Mouse (Mus musculus) ES-E14 (cell line): ENCODE data around the gene Olfml2a. TPM values are rescaled to one million over a fixed set of nuclear protein-coding genes. Genes with fewer than 3 reads are reported as not detected.

Experiments
- DNase-seq: peaks from one replicate; pipeline ENCODE4 v3.0.0-alpha.2; 2013; ENCODE audit warnings: low read depth, low spot score
- H3K27ac ChIP-seq: 2 replicates; pipeline ENCODE4 v1.5.1; 2012; ENCODE audit warnings: low read depth, mild to moderate bottlenecking, low read length, moderate library complexity, mixed read lengths; ENCODE audit not compliant: poor library complexity, insufficient read depth, severe bottlenecking
- H3K36me3 ChIP-seq: 2 replicates; pipeline ENCODE4 v1.6.1; 2012; ENCODE audit warnings: mild to moderate bottlenecking, low read length, moderate library complexity, mixed read lengths; ENCODE audit not compliant: control insufficient read depth, poor library complexity, insufficient read depth, severe bottlenecking
- H3K4me1 ChIP-seq, 2 experiments: fragments of 150-350 bp in 1 of 2; sonication (generic) in 1 of 2; 2 replicates each; pipeline ENCODE4 v1.6.1; 2012; ENCODE audit warnings: low read length in 2 of 2, mild to moderate bottlenecking in 1 of 2, mixed read lengths in 1 of 2; ENCODE audit not compliant: control insufficient read depth in 2 of 2, insufficient read depth in 2 of 2, poor library complexity in 1 of 2
- H3K4me3 ChIP-seq, 2 experiments: fragments of 150-350 bp in 1 of 2; sonication (generic) in 1 of 2; 2 replicates each; pipeline ENCODE4 v1.5.1; 2012; ENCODE audit warnings: low read length in 2 of 2, low read depth in 1 of 2, mild to moderate bottlenecking in 1 of 2, mixed read lengths in 1 of 2; ENCODE audit not compliant: insufficient read depth in 1 of 2, poor library complexity in 1 of 2, severe bottlenecking in 1 of 2
- H3K9ac ChIP-seq: 2 replicates; pipeline ENCODE4 v1.6.1; 2012; ENCODE audit warnings: low read depth, mild to moderate bottlenecking, low read length, mixed read lengths; ENCODE audit not compliant: poor library complexity, insufficient read depth, severe bottlenecking
- H3K9me3 ChIP-seq: fragments of 150-350 bp; sonication (generic); 2 replicates; pipeline ENCODE4 v1.6.1; 2012; ENCODE audit warnings: low read depth, mild to moderate bottlenecking, low read length; ENCODE audit not compliant: control insufficient read depth, insufficient read depth
- CHD2 ChIP-seq: IDR thresholded peaks from 2 replicates; pipeline ENCODE4 v1.6.1; 2014; ENCODE audit warnings: mild to moderate bottlenecking, low read depth, low read length, inconsistent platforms
- HCFC1 ChIP-seq: IDR thresholded peaks from 2 replicates; pipeline ENCODE4 v1.6.1; 2012; ENCODE audit warnings: low read length, inconsistent platforms, borderline replicate concordance; ENCODE audit not compliant: insufficient read depth
- MAFK ChIP-seq: IDR thresholded peaks from 2 replicates; pipeline ENCODE4 v1.6.1; 2014; ENCODE audit warnings: mild to moderate bottlenecking, low read depth, low read length, inconsistent platforms; ENCODE audit not compliant: insufficient read depth
- ZC3H11A ChIP-seq: IDR thresholded peaks from 2 replicates; pipeline ENCODE4 v1.6.1; 2012; ENCODE audit warnings: low read depth, mild to moderate bottlenecking, inconsistent platforms, low read length, borderline replicate concordance
- ZNF384 ChIP-seq: IDR thresholded peaks from 2 replicates; pipeline ENCODE4 v1.6.1; 2012; ENCODE audit warnings: low read depth, low read length, inconsistent platforms
- in situ Hi-C, 2 experiments: fragments of 600-800 bp; cut with MboI; formaldehyde crosslinking; loops; one replicate each; pipeline ENCODE4 v1.15.1; 2025; ENCODE audit warnings: low sequenced_read_pairs in 2 of 2, inconsistent platforms in 1 of 2; ENCODE audit not compliant: unreplicated experiment in 2 of 2
- total RNA-seq: library from RNA; depleted of rRNA; stranded (reverse); fragments of 300-350 nt; gene quantifications from 2 replicates; pipeline ENCODE4 v1.2.3, GENCODE M21; 2012

Gene Olfml2a
- total RNA-seq, 1 experiment: 0.27 TPM

DNA sequence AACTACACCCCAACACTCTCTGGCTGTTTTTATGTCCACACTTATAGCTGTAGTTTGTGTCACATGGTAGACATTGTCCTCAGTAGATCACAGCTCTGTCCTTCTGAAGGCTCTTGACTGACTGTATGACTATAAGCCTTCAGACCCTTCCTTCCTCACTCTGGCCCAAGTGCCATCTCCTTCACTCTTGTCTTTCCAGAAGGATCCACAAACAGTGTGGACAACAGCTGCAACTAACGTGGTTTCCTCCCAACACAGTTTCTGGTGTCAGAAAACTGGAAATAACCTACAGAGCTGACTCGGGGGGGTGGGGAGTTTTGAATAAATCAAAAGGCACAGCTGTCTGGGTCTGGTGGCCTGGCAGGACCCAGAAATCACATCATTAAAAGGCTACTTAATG, 24.3 kb downstream of the Olfml2a start:
- no peak for DNase-seq
- in situ Hi-C loops: no loop called here
- Histone ChIP-seq H3K9me3 (no peaks in the 10 kb centered on the region), H3K4me1 (no peaks in the 10 kb centered on the region), H3K36me3 (no peaks in the 10 kb centered on the region), H3K9ac (no peak overlapping the region), H3K4me3 (no peak overlapping the region), H3K27ac (no peak overlapping the region)
- TF ChIP-seq ZC3H11A (no peak), ZNF384 (no peak), MAFK (no peak), HCFC1 (no peak), CHD2 (no peak)

GRCm38 (mm10) chr2:38957671-38958223, 26.0 kb downstream of the Olfml2a start:
- in situ Hi-C loops: no loop called here
- H3K36me3 ChIP-seq: no peaks in the 10 kb centered on the region
- no peak overlapping the region for H3K9ac ChIP-seq
- no peak overlapping the region for H3K4me3 ChIP-seq
- no peak overlapping the region for H3K27ac ChIP-seq
- no peaks in the 10 kb centered on the region for H3K4me1 ChIP-seq
- H3K9me3 ChIP-seq: no peaks in the 10 kb centered on the region
- TF ChIP-seq CHD2 (no peak), MAFK (no peak), ZNF384 (no peak), ZC3H11A (no peak), HCFC1 (no peak)
- no peak for DNase-seq

DNA sequence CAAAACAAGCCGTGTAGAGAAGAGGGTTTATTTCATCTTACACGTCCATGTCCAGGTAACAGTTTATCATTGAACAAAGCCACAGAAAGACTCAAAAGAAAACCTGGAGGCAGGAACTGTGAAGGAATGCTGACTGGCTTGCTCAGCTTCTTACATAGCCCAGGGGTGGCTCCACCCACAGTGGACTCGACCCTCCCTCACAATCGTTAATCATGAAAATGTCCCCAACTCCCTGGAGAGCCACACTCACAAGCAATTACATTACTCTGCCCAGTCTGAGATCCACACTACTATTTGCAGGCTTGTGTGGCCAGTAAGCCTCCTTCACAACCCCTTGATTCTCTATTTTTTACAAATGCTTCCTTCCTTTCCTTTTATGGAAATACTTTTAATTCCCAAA, 32.4 kb downstream of the Olfml2a start:
- H3K27ac ChIP-seq: no peak overlapping the region
- H3K4me1 ChIP-seq: peaks cover 0 to 2% of the 10 kb centered on the region in 2 experiments; a peak in 1 of 4 replicates
- in situ Hi-C loops: no loop called here
- no peak for DNase-seq
- TF ChIP-seq HCFC1 (no peak), ZNF384 (no peak), MAFK (no peak), ZC3H11A (no peak), CHD2 (no peak)
- H3K4me3 ChIP-seq: no peak overlapping the region
- no peak overlapping the region for H3K9ac ChIP-seq
- H3K9me3 ChIP-seq: no peaks in the 10 kb centered on the region
- H3K36me3 ChIP-seq: no peaks in the 10 kb centered on the region

- TF ChIP-seq MAFK (no peak), ZNF384 (no peak), HCFC1 (no peak), CHD2 (no peak), ZC3H11A (no peak)
- Histone ChIP-seq H3K4me1 (peaks cover 0 to 6% of the 10 kb centered on the region in 2 experiments; a peak in 1 of 4 replicates), H3K36me3 (no peaks in the 10 kb centered on the region), H3K9ac (no peak overlapping the region), H3K9me3 (no peaks in the 10 kb centered on the region), H3K4me3 (no peak overlapping the region), H3K27ac (no peak overlapping the region)
- in situ Hi-C loops: no loop called here
- no peak for DNase-seq
These were observed 37.9 kb downstream of the Olfml2a start for GRCm38 (mm10) chr2:38969650-38970049.

- H3K9me3 ChIP-seq: no peaks in the 10 kb centered on the region
- TF ChIP-seq ZNF384: no peak
- TF ChIP-seq ZC3H11A: no peak
- no peak for TF ChIP-seq MAFK
- TF ChIP-seq HCFC1: no peak
- no peak for TF ChIP-seq CHD2
- DNase-seq: no peak
- H3K27ac ChIP-seq: no peak overlapping the region
- H3K9ac ChIP-seq: no peak overlapping the region
- no peaks in the 10 kb centered on the region for H3K36me3 ChIP-seq
- H3K4me1 ChIP-seq: peaks cover 0 to 7% of the 10 kb centered on the region in 2 experiments; a peak in 1 of 4 replicates
- in situ Hi-C loops: no loop called here
- no peak overlapping the region for H3K4me3 ChIP-seq
These were observed 38.3 kb downstream of the Olfml2a start for GRCm38 (mm10) chr2:38970057-38970456.
